Mouse (Mus musculus) ES-Bruce4 (cell line): Measurements from ENCODE around the gene Inip. TPM values are rescaled to one million over a fixed set of nuclear protein-coding genes. Genes with fewer than 3 reads are reported as not detected.

Source experiments
- H3K27ac ChIP-seq: 2 replicates; pipeline ENCODE4 v1.5.1; 2012; ENCODE audit warnings: low read length, inconsistent platforms; ENCODE audit not compliant: insufficient read depth
- H3K27me3 ChIP-seq: 2 replicates; pipeline ENCODE4 v1.6.1; 2012; ENCODE audit warnings: mild to moderate bottlenecking, low read length, inconsistent platforms; ENCODE audit not compliant: control insufficient read depth, poor library complexity, insufficient read depth, severe bottlenecking
- H3K36me3 ChIP-seq: 2 replicates; pipeline ENCODE4 v1.6.1; 2012; ENCODE audit warnings: inconsistent platforms, mild to moderate bottlenecking, low read length, moderate library complexity; ENCODE audit not compliant: control insufficient read depth, poor library complexity, insufficient read depth, severe bottlenecking
- H3K4me1 ChIP-seq: one replicate; pipeline ENCODE4 v1.8.1; 2011; ENCODE audit warnings: low read length; ENCODE audit not compliant: control insufficient read depth, insufficient read depth
- H3K4me3 ChIP-seq: 2 replicates; pipeline ENCODE4 v1.5.1; 2011; ENCODE audit warnings: low read depth, mild to moderate bottlenecking, low read length
- H3K9ac ChIP-seq: 2 replicates; pipeline ENCODE4 v1.6.1; 2012; ENCODE audit warnings: low read depth, mild to moderate bottlenecking, inconsistent platforms; ENCODE audit not compliant: poor library complexity, severe bottlenecking
- H3K9me3 ChIP-seq: replicated peaks from 2 replicates; pipeline ENCODE4 v1.6.1; 2012; ENCODE audit warnings: mild to moderate bottlenecking, low read length, inconsistent platforms; ENCODE audit not compliant: control insufficient read depth, poor library complexity, insufficient read depth, severe bottlenecking
- CTCF ChIP-seq: IDR thresholded peaks from one replicate; pipeline ENCODE4 v1.8.1; 2011; ENCODE audit warnings: low read depth, low read length
- EP300 ChIP-seq: IDR thresholded peaks from 2 replicates; pipeline ENCODE4 v1.6.1; 2011; ENCODE audit warnings: low read depth, low read length; ENCODE audit not compliant: insufficient read depth
- POLR2A ChIP-seq: IDR thresholded peaks from one replicate; pipeline ENCODE4 v1.8.1; 2011; ENCODE audit warnings: low read length; ENCODE audit not compliant: insufficient read depth
- polyA plus RNA-seq: library from polyadenylated mRNA; stranded (reverse); fragments of >200 nt; gene quantifications from 2 replicates; pipeline ENCODE4 v1.2.4, GENCODE M21; 2011; ENCODE audit warnings: low read depth; ENCODE audit not compliant: missing spikeins, insufficient read depth, insufficient read length

Inip gene
- polyA plus RNA-seq, 1 experiment = 42.3 TPM

- H3K27me3 ChIP-seq = no peaks in the 10 kb centered on the region
- no peaks in the 10 kb centered on the region for H3K4me1 ChIP-seq
- TF ChIP-seq EP300 = no peak
- no peak for TF ChIP-seq POLR2A
- TF ChIP-seq CTCF = no peak
- H3K27ac ChIP-seq = no peak overlapping the region
- no peaks in the 10 kb centered on the region for H3K9me3 ChIP-seq
- no peak overlapping the region for H3K9ac ChIP-seq
- no peak overlapping the region for H3K4me3 ChIP-seq
- H3K36me3 ChIP-seq = no peaks in the 10 kb centered on the region
These were observed 16.4 kb upstream of the Inip start for GRCm38 (mm10) chr4:59817790-59818189.

GRCm38 (mm10) chr4:59816477-59816876 is 15.1 kb upstream of the Inip start:
- no peak overlapping the region for H3K9ac ChIP-seq
- no peaks in the 10 kb centered on the region for H3K9me3 ChIP-seq
- no peak overlapping the region for H3K27ac ChIP-seq
- TF ChIP-seq POLR2A = no peak
- no peak for TF ChIP-seq EP300
- no peak for TF ChIP-seq CTCF
- H3K27me3 ChIP-seq = no peaks in the 10 kb centered on the region
- no peaks in the 10 kb centered on the region for H3K36me3 ChIP-seq
- no peaks in the 10 kb centered on the region for H3K4me1 ChIP-seq
- no peak overlapping the region for H3K4me3 ChIP-seq

- Histone ChIP-seq H3K4me1 (no peaks in the 10 kb centered on the region), H3K9me3 (no peaks in the 10 kb centered on the region), H3K9ac (no peak overlapping the region), H3K4me3 (no peak overlapping the region), H3K36me3 (no peaks in the 10 kb centered on the region), H3K27ac (no peak overlapping the region), H3K27me3 (no peaks in the 10 kb centered on the region)
- no peak for TF ChIP-seq EP300
- TF ChIP-seq CTCF = no peak
- TF ChIP-seq POLR2A = no peak
These were observed 14.6 kb upstream of the Inip start for GRCm38 (mm10) chr4:59816016-59816415.

GRCm38 (mm10) chr4:59815121-59815810 is 13.9 kb upstream of the Inip start:
- no peaks in the 10 kb centered on the region for H3K4me1 ChIP-seq
- no peak overlapping the region for H3K9ac ChIP-seq
- TF ChIP-seq CTCF (no peak), POLR2A (no peak), EP300 (no peak)
- no peaks in the 10 kb centered on the region for H3K9me3 ChIP-seq
- H3K27me3 ChIP-seq = no peaks in the 10 kb centered on the region
- H3K36me3 ChIP-seq = no peaks in the 10 kb centered on the region
- no peak overlapping the region for H3K27ac ChIP-seq
- no peak overlapping the region for H3K4me3 ChIP-seq

GRCm38 (mm10) chr4:59814094-59814493 is 12.7 kb upstream of the Inip start:
- no peak for TF ChIP-seq POLR2A
- TF ChIP-seq CTCF = no peak
- no peak for TF ChIP-seq EP300
- no peaks in the 10 kb centered on the region for H3K9me3 ChIP-seq
- H3K9ac ChIP-seq = no peak overlapping the region
- H3K4me3 ChIP-seq = no peak overlapping the region
- H3K4me1 ChIP-seq = no peaks in the 10 kb centered on the region
- H3K27ac ChIP-seq = no peak overlapping the region
- no peaks in the 10 kb centered on the region for H3K27me3 ChIP-seq
- H3K36me3 ChIP-seq = no peaks in the 10 kb centered on the region

GRCm38 (mm10) chr4:59808396-59808795 is 7.0 kb upstream of the Inip start:
- Histone ChIP-seq H3K36me3 (no peaks in the 10 kb centered on the region), H3K4me3 (no peak overlapping the region), H3K9ac (no peak overlapping the region), H3K4me1 (no peaks in the 10 kb centered on the region), H3K27me3 (no peaks in the 10 kb centered on the region), H3K9me3 (no peaks in the 10 kb centered on the region), H3K27ac (no peak overlapping the region)
- peak; percentile 66 for TF ChIP-seq CTCF
- no peak for TF ChIP-seq EP300
- no peak for TF ChIP-seq POLR2A

GRCm38 (mm10) chr4:59807521-59807920 is 6.1 kb upstream of the Inip start:
- Histone ChIP-seq H3K27ac (no peak overlapping the region), H3K9ac (no peak overlapping the region), H3K4me3 (no peak overlapping the region), H3K4me1 (no peaks in the 10 kb centered on the region), H3K27me3 (no peaks in the 10 kb centered on the region), H3K9me3 (no peaks in the 10 kb centered on the region), H3K36me3 (no peaks in the 10 kb centered on the region)
- TF ChIP-seq EP300 = no peak
- TF ChIP-seq POLR2A = no peak
- TF ChIP-seq CTCF = no peak
